Mouse (Mus musculus): Measurements from ENCODE around the gene Il20ra. TPM values are rescaled to one million over a fixed set of nuclear protein-coding genes. Genes with fewer than 3 reads are reported as not detected.

Gene Il20ra
- polyA plus RNA-seq, 1 experiment from 2014 or later: not detected

GRCm38 (mm10) chr10:19693629-19694028 lies 18.7 kb upstream of the Il20ra start:
- Histone ChIP-seq H3K27ac (ENCODE audit: low read depth, low read length) (no peak overlapping the region), H3K27me3 (ENCODE audit: control insufficient read depth, insufficient read depth, low read length) (no peaks in the 10 kb centered on the region), H3K4me2 (replicated peaks; ENCODE audit: low read depth, low read length) (no peak overlapping the region), H3K9ac (ENCODE audit: low read depth, low read length) (no peak overlapping the region), H3K9me3 (ENCODE audit: control insufficient read depth, low read length) (no peaks in the 10 kb centered on the region), H3K4me1 (ENCODE audit: control insufficient read depth, insufficient read depth, low read length) (no peaks in the 10 kb centered on the region), H3K4me3 (ENCODE audit: low read length) (no peak overlapping the region), H3K36me3 (ENCODE audit: control insufficient read depth, insufficient read depth, low read length) (no peaks in the 10 kb centered on the region)
- WGBS: 67% methylated on average over 2 of the region's 2 CpGs
- ATAC-seq (ENCODE audit: low FRiP score, low TSS enrichment): no peak

GRCm38 (mm10) chr10:19699331-19699730 lies 13.0 kb upstream of the Il20ra start:
- H3K27me3 ChIP-seq (ENCODE audit: control insufficient read depth, insufficient read depth, low read length): no peaks in the 10 kb centered on the region
- 59% methylated on average over 1 of the region's 1 CpGs for WGBS
- H3K9ac ChIP-seq (ENCODE audit: low read depth, low read length): no peak overlapping the region
- no peaks in the 10 kb centered on the region for H3K4me1 ChIP-seq (ENCODE audit: control insufficient read depth, insufficient read depth, low read length)
- no peaks in the 10 kb centered on the region for H3K36me3 ChIP-seq (ENCODE audit: control insufficient read depth, insufficient read depth, low read length)
- no peak overlapping the region for H3K4me3 ChIP-seq (ENCODE audit: low read length)
- H3K4me2 ChIP-seq (replicated peaks; ENCODE audit: low read depth, low read length): no peak overlapping the region
- no peaks in the 10 kb centered on the region for H3K9me3 ChIP-seq (ENCODE audit: control insufficient read depth, low read length)
- H3K27ac ChIP-seq (ENCODE audit: low read depth, low read length): no peak overlapping the region
- no peak for ATAC-seq (ENCODE audit: low FRiP score, low TSS enrichment)

GRCm38 (mm10) chr10:19704445-19704844 lies 7.9 kb upstream of the Il20ra start:
- Histone ChIP-seq H3K27ac (ENCODE audit: low read depth, low read length) (no peak overlapping the region), H3K4me1 (ENCODE audit: control insufficient read depth, insufficient read depth, low read length) (no peaks in the 10 kb centered on the region), H3K36me3 (ENCODE audit: control insufficient read depth, insufficient read depth, low read length) (no peaks in the 10 kb centered on the region), H3K9me3 (ENCODE audit: control insufficient read depth, low read length) (no peaks in the 10 kb centered on the region), H3K4me3 (ENCODE audit: low read length) (no peak overlapping the region), H3K27me3 (ENCODE audit: control insufficient read depth, insufficient read depth, low read length) (no peaks in the 10 kb centered on the region), H3K9ac (ENCODE audit: low read depth, low read length) (no peak overlapping the region), H3K4me2 (replicated peaks; ENCODE audit: low read depth, low read length) (no peak overlapping the region)
- 61% methylated on average over 8 of the region's 8 CpGs for WGBS
- ATAC-seq (ENCODE audit: low FRiP score, low TSS enrichment): no peak

GRCm38 (mm10) chr10:19707768-19708167 lies 4.6 kb upstream of the Il20ra start:
- Histone ChIP-seq H3K4me2 (replicated peaks; ENCODE audit: low read depth, low read length) (no peak overlapping the region), H3K36me3 (ENCODE audit: control insufficient read depth, insufficient read depth, low read length) (no peaks in the 10 kb centered on the region), H3K27ac (ENCODE audit: low read depth, low read length) (no peak overlapping the region), H3K4me3 (ENCODE audit: low read length) (no peak overlapping the region), H3K4me1 (ENCODE audit: control insufficient read depth, insufficient read depth, low read length) (0 out of 2 replicates have a peak, but pooled peaks cover 3% of the 10 kb centered on the region), H3K27me3 (ENCODE audit: control insufficient read depth, insufficient read depth, low read length) (0 out of 2 replicates have a peak, but pooled peaks cover 4% of the 10 kb centered on the region), H3K9me3 (ENCODE audit: control insufficient read depth, low read length) (no peaks in the 10 kb centered on the region), H3K9ac (ENCODE audit: low read depth, low read length) (no peak overlapping the region)
- 63% methylated on average over 12 of the region's 12 CpGs for WGBS
- no peak for ATAC-seq (ENCODE audit: low FRiP score, low TSS enrichment)

GRCm38 (mm10) chr10:19708277-19709070 lies 3.9 kb upstream of the Il20ra start:
- Histone ChIP-seq H3K9me3 (ENCODE audit: control insufficient read depth, low read length) (no peaks in the 10 kb centered on the region), H3K36me3 (ENCODE audit: control insufficient read depth, insufficient read depth, low read length) (no peaks in the 10 kb centered on the region), H3K9ac (ENCODE audit: low read depth, low read length) (no peak overlapping the region), H3K27ac (ENCODE audit: low read depth, low read length) (no peak overlapping the region), H3K4me3 (ENCODE audit: low read length) (no peak overlapping the region), H3K27me3 (ENCODE audit: control insufficient read depth, insufficient read depth, low read length) (peaks cover 8% of the 10 kb centered on the region; the same call in 1 of the 2 replicates), H3K4me2 (replicated peaks; ENCODE audit: low read depth, low read length) (no peak overlapping the region), H3K4me1 (ENCODE audit: control insufficient read depth, insufficient read depth, low read length) (0 out of 2 replicates have a peak, but pooled peaks cover 3% of the 10 kb centered on the region)
- ATAC-seq (ENCODE audit: low FRiP score, low TSS enrichment): no peak
- 64% methylated on average over 12 of the region's 12 CpGs for WGBS

- no peak overlapping the region for H3K4me3 ChIP-seq (ENCODE audit: low read length)
- H3K4me2 ChIP-seq (replicated peaks; ENCODE audit: low read depth, low read length): no peak overlapping the region
- 83% methylated on average over 3 of the region's 3 CpGs for WGBS
- no peaks in the 10 kb centered on the region for H3K9me3 ChIP-seq (ENCODE audit: control insufficient read depth, low read length)
- H3K27me3 ChIP-seq (ENCODE audit: control insufficient read depth, insufficient read depth, low read length): peaks cover 8% of the 10 kb centered on the region; the same call in 1 of the 2 replicates
- 0 out of 2 replicates have a peak, but pooled peaks cover 3% of the 10 kb centered on the region for H3K4me1 ChIP-seq (ENCODE audit: control insufficient read depth, insufficient read depth, low read length)
- ATAC-seq (ENCODE audit: low FRiP score, low TSS enrichment): no peak
- H3K9ac ChIP-seq (ENCODE audit: low read depth, low read length): no peak overlapping the region
- H3K36me3 ChIP-seq (ENCODE audit: control insufficient read depth, insufficient read depth, low read length): no peaks in the 10 kb centered on the region
- H3K27ac ChIP-seq (ENCODE audit: low read depth, low read length): no peak overlapping the region
These were observed 1.4 kb upstream of the Il20ra start for GRCm38 (mm10) chr10:19711020-19711419.

GRCm38 (mm10) chr10:19711551-19712171 lies 709 bp upstream of the Il20ra start:
- Histone ChIP-seq H3K9ac (ENCODE audit: low read depth, low read length) (no peak overlapping the region), H3K36me3 (ENCODE audit: control insufficient read depth, insufficient read depth, low read length) (no peaks in the 10 kb centered on the region), H3K27me3 (ENCODE audit: control insufficient read depth, insufficient read depth, low read length) (peaks cover 8% of the 10 kb centered on the region; the same call in 1 of the 2 replicates), H3K9me3 (ENCODE audit: control insufficient read depth, low read length) (no peaks in the 10 kb centered on the region), H3K4me1 (ENCODE audit: control insufficient read depth, insufficient read depth, low read length) (0 out of 2 replicates have a peak, but pooled peaks cover 3% of the 10 kb centered on the region), H3K4me3 (ENCODE audit: low read length) (no peak overlapping the region), H3K27ac (ENCODE audit: low read depth, low read length) (no peak overlapping the region), H3K4me2 (replicated peaks; ENCODE audit: low read depth, low read length) (no peak overlapping the region)
- WGBS: 51% methylated on average over 7 of the region's 7 CpGs
- no peak for ATAC-seq (ENCODE audit: low FRiP score, low TSS enrichment)

- 89% methylated on average over 3 of the region's 3 CpGs for WGBS
These were observed 6.3 kb downstream of the Il20ra start for GRCm38 (mm10) chr10:19718627-19719026.

GRCm38 (mm10) chr10:19722320-19722719 lies 9.9 kb downstream of the Il20ra start:
- no peaks in the 10 kb centered on the region for H3K36me3 ChIP-seq (ENCODE audit: control insufficient read depth, insufficient read depth, low read length)
- no peak overlapping the region for H3K27ac ChIP-seq (ENCODE audit: low read depth, low read length)
- no peak overlapping the region for H3K4me2 ChIP-seq (replicated peaks; ENCODE audit: low read depth, low read length)
- H3K27me3 ChIP-seq (ENCODE audit: control insufficient read depth, insufficient read depth, low read length): no peaks in the 10 kb centered on the region
- no peaks in the 10 kb centered on the region for H3K4me1 ChIP-seq (ENCODE audit: control insufficient read depth, insufficient read depth, low read length)
- H3K9ac ChIP-seq (ENCODE audit: low read depth, low read length): no peak overlapping the region
- 72% methylated on average over 3 of the region's 3 CpGs for WGBS
- no peak overlapping the region for H3K4me3 ChIP-seq (ENCODE audit: low read length)
- H3K9me3 ChIP-seq (ENCODE audit: control insufficient read depth, low read length): no peaks in the 10 kb centered on the region
- no peak for ATAC-seq (ENCODE audit: low FRiP score, low TSS enrichment)

More at GRCm38 (mm10) chr10:19718627-19719026, 6.3 kb downstream of the Il20ra start:
- Histone ChIP-seq H3K27ac (ENCODE audit: low read depth, low read length) (no peak overlapping the region), H3K9me3 (ENCODE audit: control insufficient read depth, low read length) (no peaks in the 10 kb centered on the region), H3K4me2 (replicated peaks; ENCODE audit: low read depth, low read length) (no peak overlapping the region), H3K4me3 (ENCODE audit: low read length) (no peak overlapping the region), H3K4me1 (ENCODE audit: control insufficient read depth, insufficient read depth, low read length) (no peaks in the 10 kb centered on the region), H3K36me3 (ENCODE audit: control insufficient read depth, insufficient read depth, low read length) (no peaks in the 10 kb centered on the region), H3K27me3 (ENCODE audit: control insufficient read depth, insufficient read depth, low read length) (no peaks in the 10 kb centered on the region), H3K9ac (ENCODE audit: low read depth, low read length) (no peak overlapping the region)
- ATAC-seq (ENCODE audit: low FRiP score, low TSS enrichment): no peak
